Mouse (Mus musculus) C2C12 (cell line): ENCODE measurements at regions not wholly inside any gene's neighbourhood (a gene's known extent, or its start where the extent isn't known, plus 50 kb on each side); places are given as distances from the start of the nearest gene placed in this dataset.

Experiments used
- H3K27me3 ChIP-seq: one replicate; pipeline ENCODE4 v1.6.1; 2011; ENCODE audit not compliant: control insufficient read depth, insufficient read depth, insufficient read length
- H3K36me3 ChIP-seq: one replicate; pipeline ENCODE4 v1.6.1; 2011; ENCODE audit not compliant: control insufficient read depth, insufficient read depth
- H3K4me3 ChIP-seq: one replicate; pipeline ENCODE4 v1.5.1; 2011; ENCODE audit warnings: mild to moderate bottlenecking, control low read depth; ENCODE audit not compliant: poor library complexity, insufficient read depth, severe bottlenecking
- H3K79me2 ChIP-seq: one replicate; pipeline ENCODE4 v1.6.1; 2011; ENCODE audit not compliant: control insufficient read depth, insufficient read depth
- H3K79me3 ChIP-seq: one replicate; pipeline ENCODE4 v1.6.1; 2011; ENCODE audit warnings: low read depth, control low read depth
- H3ac ChIP-seq: one replicate; pipeline ENCODE3; 2011; ENCODE audit warnings: low read depth; ENCODE audit not compliant: control insufficient read depth, insufficient read length
- CEBPB ChIP-seq: IDR thresholded peaks from one replicate; pipeline ENCODE4 v1.6.1; 2011; ENCODE audit warnings: low read depth, mild to moderate bottlenecking, control low read depth, moderate library complexity
- CTCF ChIP-seq: IDR thresholded peaks from one replicate; pipeline ENCODE4 v1.5.1; 2011; ENCODE audit not compliant: control insufficient read depth, insufficient read depth, insufficient read length
- FOSL1 ChIP-seq: IDR thresholded peaks from one replicate; pipeline ENCODE4 v1.8.0; 2011; ENCODE audit warnings: mild to moderate bottlenecking, low read length; ENCODE audit not compliant: poor library complexity, insufficient read depth, severe bottlenecking
- MAX ChIP-seq: IDR thresholded peaks from one replicate; pipeline ENCODE4 v1.6.1; 2011; ENCODE audit warnings: mild to moderate bottlenecking, control low read depth
- MYOD1 ChIP-seq: IDR thresholded peaks from one replicate; pipeline ENCODE4 v1.6.1; 2011; ENCODE audit warnings: low read depth; ENCODE audit not compliant: control insufficient read depth, insufficient read length
- MYOG ChIP-seq: IDR thresholded peaks from one replicate; pipeline ENCODE4 v1.6.1; 2011; ENCODE audit not compliant: control insufficient read depth, insufficient read length; ENCODE audit errors: extremely low read depth
- USF1 ChIP-seq: IDR thresholded peaks from one replicate; pipeline ENCODE4 v1.6.1; 2011; ENCODE audit warnings: low read depth, mild to moderate bottlenecking, control low read depth, moderate library complexity

DNA sequence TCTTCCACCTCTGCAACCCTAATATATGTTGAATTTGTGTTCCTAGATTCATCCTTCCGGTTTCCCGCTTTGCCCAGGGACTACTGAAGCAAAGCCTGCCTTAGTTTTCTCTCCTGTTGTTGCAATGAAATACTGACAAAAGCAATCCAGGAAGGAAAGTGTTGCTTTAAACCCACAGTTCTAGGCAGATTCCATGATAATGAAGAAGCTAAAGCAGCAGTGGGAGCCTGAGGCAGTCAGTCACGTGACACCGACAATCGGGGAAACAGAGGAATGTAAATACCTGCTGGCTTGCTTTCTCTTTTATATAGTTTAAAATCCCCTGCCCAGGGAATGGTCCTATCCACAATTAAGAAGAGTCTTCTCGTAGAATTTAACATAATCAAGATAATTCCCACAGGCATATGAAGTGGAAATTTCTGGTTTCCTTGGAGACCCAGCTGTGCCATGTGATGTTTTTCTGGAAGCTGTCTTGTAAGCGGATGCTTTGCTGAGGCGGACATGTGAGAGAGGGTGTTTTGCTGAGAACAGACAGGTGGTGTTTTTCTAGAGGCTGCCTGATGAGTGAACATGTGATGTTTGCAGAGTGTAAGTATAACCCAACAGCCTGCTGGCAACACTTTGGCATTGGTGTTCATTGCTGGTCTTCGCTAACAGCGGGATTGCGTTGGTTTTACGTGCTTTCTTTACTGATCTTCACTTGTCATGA is 398.0 kb downstream of the Prim2 start:
- Histone ChIP-seq H3K36me3 (no peaks in the 10 kb centered on the region), H3K79me2 (no peaks in the 10 kb centered on the region), H3K4me3 (no peak overlapping the region), H3ac (no peak overlapping the region), H3K27me3 (no peaks in the 10 kb centered on the region), H3K79me3 (no peaks in the 10 kb centered on the region)
- TF ChIP-seq USF1 (peak; percentile 54), MYOD1 (no peak)

DNA sequence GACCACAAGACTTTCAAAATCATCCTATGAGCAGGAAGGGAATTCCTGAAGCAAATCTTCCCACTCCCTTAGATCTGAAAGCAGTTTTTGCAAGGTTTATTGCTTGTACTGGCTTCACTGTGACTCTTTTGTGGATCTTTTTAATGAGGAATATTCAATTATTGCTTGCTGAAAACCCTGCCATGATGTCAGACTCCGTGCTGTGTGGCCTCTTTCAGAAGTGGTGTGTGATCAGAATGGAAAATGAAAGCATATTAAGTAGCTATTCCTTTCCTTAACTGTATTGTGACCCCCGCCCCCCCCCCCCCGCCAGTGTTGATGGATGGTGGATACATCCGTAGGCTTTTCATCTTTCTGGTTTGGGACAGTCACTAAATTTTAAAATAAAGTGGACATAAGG is 400.4 kb downstream of the Prim2 start:
- H3K36me3 ChIP-seq, result no peaks in the 10 kb centered on the region
- H3K79me2 ChIP-seq, result no peaks in the 10 kb centered on the region
- H3K79me3 ChIP-seq, result no peaks in the 10 kb centered on the region
- no peak overlapping the region for H3K4me3 ChIP-seq
- no peaks in the 10 kb centered on the region for H3K27me3 ChIP-seq
- TF ChIP-seq USF1 (no peak), MYOD1 (no peak), FOSL1 (no peak), CTCF (no peak), CEBPB (no peak), MYOG (no peak), MAX (no peak)
- H3ac ChIP-seq, result no peak overlapping the region

DNA sequence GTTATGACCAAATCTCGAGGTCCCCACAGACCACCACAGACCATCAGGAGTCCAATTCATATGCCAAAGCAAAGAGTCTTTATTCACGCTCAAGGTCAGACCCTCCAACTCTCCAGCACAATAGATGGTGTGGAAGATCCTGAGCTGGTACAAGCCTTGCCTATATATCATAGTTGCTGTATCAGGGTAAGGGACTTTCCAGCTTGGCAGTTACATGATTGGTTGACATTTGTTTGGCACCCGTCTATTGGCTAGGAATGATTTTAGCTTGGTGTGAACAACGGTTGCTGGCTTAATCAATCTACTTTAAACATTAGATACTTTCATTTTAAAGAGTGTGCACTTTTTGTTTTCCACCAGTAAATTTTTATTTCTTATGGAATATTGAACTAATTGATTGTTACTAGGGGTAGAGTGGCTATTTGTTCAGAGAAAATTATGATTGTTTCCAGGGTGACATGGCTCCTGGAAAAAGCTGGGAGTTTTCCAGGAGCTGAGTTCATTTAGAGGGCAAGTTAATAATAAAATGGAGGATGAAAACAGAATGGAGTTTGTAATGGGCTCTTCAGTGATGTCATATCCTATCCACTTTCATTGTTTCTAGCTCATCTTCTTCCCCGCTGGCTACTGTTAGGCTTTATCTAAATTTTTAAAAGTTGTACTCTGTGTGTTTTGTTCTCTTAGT is 403.7 kb downstream of the Prim2 start:
- H3K4me3 ChIP-seq, result no peak overlapping the region
- H3K79me3 ChIP-seq, result no peaks in the 10 kb centered on the region
- no peaks in the 10 kb centered on the region for H3K79me2 ChIP-seq
- TF ChIP-seq CTCF (no peak), MYOG (no peak), MYOD1 (no peak), MAX (no peak), USF1 (no peak), FOSL1 (no peak), CEBPB (no peak)
- no peaks in the 10 kb centered on the region for H3K36me3 ChIP-seq
- H3K27me3 ChIP-seq, result no peaks in the 10 kb centered on the region
- no peak overlapping the region for H3ac ChIP-seq

GRCm38 (mm10) chr1:33249474-33249873 is 420.1 kb downstream of the Prim2 start:
- TF ChIP-seq CTCF, result no peak
- no peak for TF ChIP-seq MAX
- TF ChIP-seq CEBPB, result no peak
- no peak for TF ChIP-seq MYOG
- TF ChIP-seq MYOD1, result no peak
- no peak for TF ChIP-seq FOSL1
- no peak for TF ChIP-seq USF1
- Histone ChIP-seq H3K79me3 (no peaks in the 10 kb centered on the region), H3K79me2 (no peaks in the 10 kb centered on the region), H3K4me3 (no peak overlapping the region), H3K36me3 (no peaks in the 10 kb centered on the region), H3K27me3 (no peaks in the 10 kb centered on the region), H3ac (no peak overlapping the region)

DNA sequence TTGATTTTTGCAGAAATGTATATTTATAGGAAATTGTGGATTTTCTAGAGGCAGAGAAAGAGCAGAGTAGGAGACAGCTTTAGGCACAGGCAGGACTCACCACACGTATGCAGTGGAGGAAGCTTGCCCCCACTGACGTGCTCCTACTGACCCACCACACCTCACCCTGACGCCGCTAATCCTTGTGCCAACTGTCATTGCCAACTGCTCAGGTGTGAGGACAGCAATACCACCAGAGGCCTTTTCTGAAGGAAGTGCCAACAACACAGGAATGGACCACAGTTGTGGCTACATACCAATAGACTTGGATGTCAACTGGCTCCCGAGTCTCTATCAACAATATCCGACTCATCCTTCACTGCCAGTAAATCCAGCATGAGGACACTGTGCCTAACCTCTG is 422.5 kb downstream of the Prim2 start:
- no peaks in the 10 kb centered on the region for H3K36me3 ChIP-seq
- no peak overlapping the region for H3K4me3 ChIP-seq
- H3ac ChIP-seq, result no peak overlapping the region
- no peaks in the 10 kb centered on the region for H3K27me3 ChIP-seq
- H3K79me2 ChIP-seq, result no peaks in the 10 kb centered on the region
- TF ChIP-seq MYOD1 (no peak), FOSL1 (no peak), CTCF (no peak), MYOG (no peak), MAX (no peak), CEBPB (no peak), USF1 (no peak)
- H3K79me3 ChIP-seq, result no peaks in the 10 kb centered on the region

- TF ChIP-seq USF1, result no peak
- TF ChIP-seq CEBPB, result no peak
- TF ChIP-seq MAX, result no peak
- no peak for TF ChIP-seq FOSL1
- TF ChIP-seq CTCF, result no peak
- TF ChIP-seq MYOD1, result no peak
- no peaks in the 10 kb centered on the region for H3K79me2 ChIP-seq
- H3K79me3 ChIP-seq, result no peaks in the 10 kb centered on the region
- no peaks in the 10 kb centered on the region for H3K27me3 ChIP-seq
- H3ac ChIP-seq, result no peak overlapping the region
- H3K4me3 ChIP-seq, result no peak overlapping the region
- no peaks in the 10 kb centered on the region for H3K36me3 ChIP-seq
Measured at GRCm38 (mm10) chr1:33245186-33245585, 424.4 kb downstream of the Prim2 start.
